Mouse (Mus musculus) olfactory bulb, adult 2 months (tissue): ENCODE data around the gene Tgfbr2.

ENCODE experiments used
- CTCF ChIP-seq: fragments of 200-500 bp; IDR thresholded peaks from 2 replicates; pipeline ENCODE4 v1.5.1; 2012; ENCODE audit warnings: low read depth, mild to moderate bottlenecking, low read length, moderate library complexity; ENCODE audit not compliant: insufficient read depth
- POLR2A ChIP-seq: fragments of 200-500 bp; IDR thresholded peaks from 2 replicates; pipeline ENCODE4 v1.6.1; 2012; ENCODE audit warnings: mild to moderate bottlenecking, low read depth, low read length, moderate library complexity; ENCODE audit not compliant: insufficient read depth

DNA sequence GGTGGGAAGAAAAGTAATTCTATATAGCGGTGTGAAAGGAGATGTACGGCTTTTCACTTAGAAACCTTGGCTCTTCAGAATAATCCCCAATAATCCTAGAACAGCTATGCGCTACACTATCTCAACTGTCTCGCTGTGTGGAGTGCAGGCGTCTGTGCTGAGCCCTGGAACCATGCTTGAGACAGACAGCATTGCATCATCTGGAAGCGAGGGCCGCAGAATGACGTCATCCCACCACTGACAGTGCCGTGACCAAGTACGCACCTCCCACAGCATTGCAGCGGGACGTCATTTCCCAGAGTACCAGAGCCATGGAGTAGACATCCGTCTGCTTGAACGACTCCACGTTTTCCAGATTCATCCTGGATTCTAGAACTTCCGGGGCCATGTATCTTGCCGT lies 70.4 kb downstream of the Tgfbr2 start:
- TF ChIP-seq POLR2A (no peak), CTCF (no peak)
